Mouse (Mus musculus): Measurements from ENCODE around the gene Nebl.

GRCm38 (mm10) chr2:17769242-17769755 is 38.0 kb upstream of the Nebl start:
- no peak for TF ChIP-seq GATA1 (IDR thresholded peaks at IDR 0.05; ENCODE audit: low read length)
- TF ChIP-seq TAL1 (IDR thresholded peaks at IDR 0.05; ENCODE audit: low read length), result no peak

Data from erythroblast, embryonic 14.5 days (primary cell).